8 mouse cellular contexts compared by ENCODE assay signal in the genomic region with DNA sequence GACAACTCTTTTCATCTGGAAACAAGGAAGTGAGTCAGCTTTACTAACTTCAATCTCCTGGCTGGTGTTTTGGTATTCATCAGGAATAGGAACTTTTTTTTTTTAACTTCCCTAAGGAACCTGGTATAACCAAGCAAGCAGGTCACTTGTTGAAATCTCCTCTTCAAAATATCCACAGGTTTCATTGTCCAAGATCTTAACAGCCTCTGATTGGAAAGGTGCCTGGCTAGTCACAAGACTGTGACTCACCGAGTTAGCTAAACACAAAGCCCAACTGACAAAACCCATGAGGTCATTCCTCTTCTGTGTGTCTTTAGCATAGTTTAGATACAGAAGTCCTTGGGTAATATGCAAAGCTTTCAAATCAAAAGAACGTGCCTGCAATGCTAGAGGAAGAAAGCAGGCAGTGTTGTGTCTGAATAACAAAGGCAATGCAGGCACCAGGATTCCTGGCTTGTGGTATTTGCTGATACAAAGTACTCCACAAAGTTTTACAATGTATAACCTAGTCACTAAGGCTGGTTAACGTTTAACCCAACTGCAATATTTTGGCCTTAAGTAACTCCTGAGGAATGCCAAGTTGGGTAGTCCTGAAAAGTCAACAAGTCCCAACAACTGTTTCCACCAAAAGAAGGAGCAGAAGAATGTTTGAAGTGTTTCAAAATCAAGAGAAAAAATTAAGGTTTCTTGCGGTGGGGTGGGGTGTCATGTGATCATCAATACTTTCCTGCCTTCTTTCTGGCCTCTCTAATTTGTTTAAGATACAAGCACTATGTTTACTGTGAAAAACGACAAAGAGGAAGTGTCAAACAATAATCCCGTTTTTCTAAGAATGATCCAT. TPM values are rescaled to one million over a fixed set of nuclear protein-coding genes. Genes with fewer than 3 reads are reported as not detected.
DNase-seq lines count a peak whose midpoint lies in the region; ATAC-seq and TF ChIP-seq lines count a peak whose summit lies in the region.

No protein-coding gene starts in this region.

- 6% methylated on average over 6 of the region's 6 CpGs for WGBS in forebrain, embryonic 15.5 days
- WGBS in lung, embryonic 14.5 days = 14% methylated on average over 6 of the region's 6 CpGs

- H3K36me3 ChIP-seq in forebrain, embryonic 15.5 days = no peaks in the 10 kb centered on the region
- no peaks in the 10 kb centered on the region for H3K36me3 ChIP-seq in lung, embryonic 14.5 days (ENCODE audit: insufficient read depth)

- DNase-seq in embryo, embryonic 10 days (ENCODE audit: low spot score) = peak; percentile 16
- no peak for DNase-seq in embryo, embryonic 9.5 days (ENCODE audit: extremely low spot score)
- peak; percentile 85 for DNase-seq in ZHBTc4 (ENCODE audit: low read depth, low spot score)
- peak; percentile 19 for DNase-seq in induced T-regulatory cell, adult 2 months (ENCODE audit: low read depth)
- DNase-seq in lung, embryonic 14.5 days = peak; percentile 75
- DNase-seq in left cerebral cortex, postnatal 36 days (ENCODE audit: low spot score in 2 of 2) = no peak
- no peak for DNase-seq in right cerebral cortex, postnatal 14 days

- peak; percentile 73; the same call in 1 of the 2 replicates for ATAC-seq in forebrain, embryonic 15.5 days (replicated peaks)
- ATAC-seq in lung, embryonic 14.5 days (ENCODE audit: insufficient read depth) = peak; percentile 82

- no peak overlapping the region for H3K27ac ChIP-seq in forebrain, embryonic 15.5 days (replicated peaks)
- H3K27ac ChIP-seq in lung, embryonic 14.5 days (ENCODE audit: low read depth) = peak overlapping the region; percentile 85

- intact Hi-C loops in left cerebral cortex, postnatal 36 days (cut with DNase I) = no loop called here

- H3K9ac ChIP-seq in forebrain, embryonic 15.5 days (replicated peaks) = no peak overlapping the region
- no peak overlapping the region for H3K9ac ChIP-seq in lung, embryonic 14.5 days

- H3K4me2 ChIP-seq in forebrain, embryonic 15.5 days (replicated peaks) = no peak overlapping the region
- H3K4me2 ChIP-seq in lung, embryonic 14.5 days = peak overlapping the region; percentile 37

- no peaks in the 10 kb centered on the region for H3K9me3 ChIP-seq in forebrain, embryonic 15.5 days
- H3K9me3 ChIP-seq in lung, embryonic 14.5 days (ENCODE audit: low read depth, low read length) = no peaks in the 10 kb centered on the region

- H3K4me3 ChIP-seq in forebrain, embryonic 15.5 days = no peak overlapping the region
- H3K4me3 ChIP-seq in lung, embryonic 14.5 days (ENCODE audit: low read depth, low read length) = no peak overlapping the region

- peaks cover 3% of the 10 kb centered on the region; the same call in 1 of the 2 replicates for H3K4me1 ChIP-seq in forebrain, embryonic 15.5 days
- peaks cover 13% of the 10 kb centered on the region for H3K4me1 ChIP-seq in lung, embryonic 14.5 days (ENCODE audit: insufficient read depth)

- H3K27me3 ChIP-seq in forebrain, embryonic 15.5 days = no peaks in the 10 kb centered on the region
- H3K27me3 ChIP-seq in lung, embryonic 14.5 days (ENCODE audit: insufficient read depth, low read length) = no peaks in the 10 kb centered on the region

- no peak for TF ChIP-seq CTCF in lung, embryonic 14.5 days (IDR thresholded peaks at IDR 0.05; ENCODE audit: low read depth)

RNA-seq across cellular contexts. Expression of a gene that starts 57.5 kb away (rescaled TPM):
- polyA plus RNA-seq in forebrain, embryonic 15.5 days (2015; fragmentation: Nextera tagmentation; extraction: Ambion mirVana) = 79.0 and 80.2 TPM in 2 replicates
- polyA plus RNA-seq in lung, embryonic 14.5 days (2014; fragmentation: Nextera tagmentation; extraction: Ambion mirVana) = 57.2 and 59.6 TPM in 2 replicates
- 10 to 100 TPM; 60.3 to 62.3 TPM for total RNA-seq in left cerebral cortex, postnatal 36 days (2021)

Comparison
In these comparisons a context has a peak if more than half of its experiments do, and no peak if none do; other contexts are left out.
1. DNase-seq: peak in embryo, embryonic 10 days (single experiment), ZHBTc4 (single experiment), induced T-regulatory cell, adult 2 months (single experiment) and lung, embryonic 14.5 days (single experiment); none in embryo, embryonic 9.5 days (single experiment), left cerebral cortex, postnatal 36 days (0 of 2) and right cerebral cortex, postnatal 14 days (single experiment).